Mouse (Mus musculus) neural tube, embryonic 11.5 days (tissue): ENCODE measurements around the gene Olfr105-ps. TPM values are rescaled to one million over a fixed set of nuclear protein-coding genes. Genes with fewer than 3 reads are reported as not detected.

Experiments
- ATAC-seq: fragments of 200-750 bp; cut with Nextera tagmentation; 2 replicates; pipeline ENCODE4 v1.8.0; 2017; ENCODE audit warnings: moderate number of reproducible peaks, mild to moderate bottlenecking, moderate TSS enrichment, moderate library complexity; ENCODE audit not compliant: insufficient read depth, low FRiP score, low TSS enrichment
- DNase-seq: peaks from one replicate; pipeline ENCODE4 v3.0.0-alpha.2; 2015; ENCODE audit warnings: low spot score
- H3K27ac ChIP-seq: fragments of 300-500 bp; sonication (generic); 2 replicates; pipeline ENCODE4 v1.5.1; 2014; ENCODE audit warnings: low read depth, mild to moderate bottlenecking, low read length
- H3K27me3 ChIP-seq: fragments of 300-500 bp; sonication (generic); 2 replicates; pipeline ENCODE4 v1.6.1; 2014; ENCODE audit warnings: mild to moderate bottlenecking, low read length, mixed read lengths; ENCODE audit not compliant: control insufficient read depth, insufficient read depth
- H3K36me3 ChIP-seq: fragments of 300-500 bp; sonication (generic); 2 replicates; pipeline ENCODE4 v1.6.1; 2014; ENCODE audit warnings: mild to moderate bottlenecking, low read length, moderate library complexity, mixed read lengths; ENCODE audit not compliant: control insufficient read depth, insufficient read depth
- H3K4me1 ChIP-seq: fragments of 300-500 bp; sonication (generic); 2 replicates; pipeline ENCODE4 v1.6.1; 2014; ENCODE audit warnings: low read length, mixed read lengths; ENCODE audit not compliant: control insufficient read depth, insufficient read depth
- H3K4me2 ChIP-seq: fragments of 300-500 bp; sonication (generic); 2 replicates; pipeline ENCODE4 v1.6.1; 2014; ENCODE audit warnings: low read depth, mild to moderate bottlenecking, moderate library complexity
- H3K4me3 ChIP-seq: fragments of 300-500 bp; sonication (generic); 2 replicates; pipeline ENCODE4 v1.5.1; 2014; ENCODE audit warnings: low read depth, low read length
- H3K9ac ChIP-seq: fragments of 300-500 bp; sonication (generic); 2 replicates; pipeline ENCODE4 v1.6.1; 2014; ENCODE audit warnings: mild to moderate bottlenecking, low read length
- H3K9me3 ChIP-seq: fragments of 300-500 bp; sonication (generic); 2 replicates; pipeline ENCODE4 v1.6.1; 2016; ENCODE audit warnings: low read length; ENCODE audit not compliant: control insufficient read depth
- whole genome bisulfite sequencing: fragments of 180-500 bp; shearing (Covaris S2); extraction: QIAGEN DNeasy Blood & Tissue Kit; methylation state at CpG from one replicate; pipeline ENCODE4 v1.1.7; 2014; 5-methylcytosine and 5-hydroxymethylcytosine counted together
- polyA plus RNA-seq: library from polyadenylated mRNA; unstranded; fragments of >200 nt; fragmentation: Nextera tagmentation; extraction: Ambion mirVana; gene quantifications from 2 replicates; pipeline ENCODE4 v1.2.1, GENCODE M21; 2014

Olfr105-ps gene
- not detected in 2 replicates for polyA plus RNA-seq

GRCm38 (mm10) chr17:37378733-37379132 lies at the start of gene Olfr105-ps:
Gene Olfr105-ps, plus strand, starts transcription at chr17:37379033.
- H3K27me3 ChIP-seq: no peaks in the 10 kb centered on the region
- H3K9ac ChIP-seq: no peak within 1 kb of the TSS
- no peaks in the 10 kb centered on the region for H3K36me3 ChIP-seq
- no peaks in the 10 kb centered on the region for H3K9me3 ChIP-seq
- no peak within 1 kb of the TSS for H3K27ac ChIP-seq
- DNase-seq (no peak), ATAC-seq (no peak)
- no peak within 1 kb of the TSS for H3K4me2 ChIP-seq
- H3K4me3 ChIP-seq: no peak within 1 kb of the TSS
- H3K4me1 ChIP-seq: no peaks in the 10 kb centered on the region

GRCm38 (mm10) chr17:37339598-37339997 lies 39.2 kb upstream of the Olfr105-ps start, which contains the start of gene Olfr103:
Gene Olfr103, minus strand, starts transcription at chr17:37339698.
- ATAC-seq (no peak), DNase-seq (no peak)
- no peak within 1 kb of the TSS for H3K9ac ChIP-seq
- H3K27me3 ChIP-seq: no peaks in the 10 kb centered on the region
- WGBS: 90% methylated on average over 2 of the region's 2 CpGs
- H3K9me3 ChIP-seq: no peaks in the 10 kb centered on the region
- H3K36me3 ChIP-seq: no peaks in the 10 kb centered on the region
- H3K4me1 ChIP-seq: no peaks in the 10 kb centered on the region
- H3K4me2 ChIP-seq: no peak within 1 kb of the TSS
- H3K4me3 ChIP-seq: no peak within 1 kb of the TSS
- no peak within 1 kb of the TSS for H3K27ac ChIP-seq

- ATAC-seq (no peak), DNase-seq (no peak)
- H3K9me3 ChIP-seq: no peaks in the 10 kb centered on the region
- no peak within 1 kb of the TSS for H3K27ac ChIP-seq
- no peaks in the 10 kb centered on the region for H3K27me3 ChIP-seq
- no peak within 1 kb of the TSS for H3K4me2 ChIP-seq
- H3K36me3 ChIP-seq: no peaks in the 10 kb centered on the region
- H3K4me1 ChIP-seq: no peaks in the 10 kb centered on the region
- no peak within 1 kb of the TSS for H3K9ac ChIP-seq
- H3K4me3 ChIP-seq: no peak within 1 kb of the TSS
These were observed 19.6 kb upstream of the Olfr105-ps start, which contains the start of gene Olfr104-ps for GRCm38 (mm10) chr17:37359282-37359681. Gene Olfr104-ps, plus strand, starts transcription at chr17:37359582.

GRCm38 (mm10) chr17:37390093-37390492 lies 11.3 kb downstream of the Olfr105-ps start, which contains the start of gene Olfr106-ps:
Gene Olfr106-ps, plus strand, starts transcription at chr17:37390393.
- DNase-seq: no peak
- Histone ChIP-seq H3K36me3 (no peaks in the 10 kb centered on the region), H3K27me3 (no peaks in the 10 kb centered on the region), H3K27ac (no peak within 1 kb of the TSS), H3K4me2 (no peak within 1 kb of the TSS), H3K4me1 (no peaks in the 10 kb centered on the region), H3K4me3 (no peak within 1 kb of the TSS), H3K9ac (no peak within 1 kb of the TSS), H3K9me3 (no peaks in the 10 kb centered on the region)
- 78% methylated on average over 1 of the region's 1 CpGs for WGBS
- no peak for ATAC-seq

GRCm38 (mm10) chr17:37398926-37399325 lies 20.1 kb downstream of the Olfr105-ps start, which contains the start of gene Olfr107:
Gene Olfr107, plus strand, starts transcription at chr17:37399226.
- no peak within 1 kb of the TSS for H3K9ac ChIP-seq
- ATAC-seq: no peak

GRCm38 (mm10) chr17:37413380-37413779 lies 34.5 kb downstream of the Olfr105-ps start:
- Histone ChIP-seq H3K36me3 (no peaks in the 10 kb centered on the region), H3K4me2 (no peak overlapping the region), H3K9me3 (no peaks in the 10 kb centered on the region), H3K4me1 (no peaks in the 10 kb centered on the region), H3K9ac (no peak overlapping the region), H3K27ac (no peak overlapping the region), H3K27me3 (no peaks in the 10 kb centered on the region), H3K4me3 (no peak overlapping the region)
- no peak for DNase-seq
- ATAC-seq: no peak

More at GRCm38 (mm10) chr17:37398926-37399325, 20.1 kb downstream of the Olfr105-ps start, which contains the start of gene Olfr107:
- no peaks in the 10 kb centered on the region for H3K4me1 ChIP-seq
- H3K9me3 ChIP-seq: no peaks in the 10 kb centered on the region
- no peaks in the 10 kb centered on the region for H3K27me3 ChIP-seq
- DNase-seq: no peak
- 78% methylated on average over 3 of the region's 3 CpGs for WGBS
- no peak within 1 kb of the TSS for H3K4me2 ChIP-seq
- H3K27ac ChIP-seq: no peak within 1 kb of the TSS
- no peaks in the 10 kb centered on the region for H3K36me3 ChIP-seq
- H3K4me3 ChIP-seq: no peak within 1 kb of the TSS

Other genes with a start within 250 kb of the Olfr105-ps start
- gene Olfr93, start 217.5 kb upstream of the Olfr105-ps start, polyA plus RNA-seq: not detected in 2 replicates
- not detected in 2 replicates for gene Ubd, start 185.1 kb upstream of the Olfr105-ps start, polyA plus RNA-seq
- not detected in 2 replicates for gene Olfr94, start 178.0 kb upstream of the Olfr105-ps start, polyA plus RNA-seq
- gene Olfr95, start 165.9 kb upstream of the Olfr105-ps start, polyA plus RNA-seq: not detected in 2 replicates
- not detected in 2 replicates for gene Olfr96, start 158.9 kb upstream of the Olfr105-ps start, polyA plus RNA-seq
- not detected in 2 replicates for gene Olfr97, start 141.7 kb upstream of the Olfr105-ps start, polyA plus RNA-seq
- not detected in 2 replicates for gene Olfr98, start 115.3 kb upstream of the Olfr105-ps start, polyA plus RNA-seq
- 0.66 and 0.89 TPM in 2 replicates for gene H2-M3, start 108.8 kb upstream of the Olfr105-ps start, polyA plus RNA-seq
- gene Olfr99, start 95.6 kb upstream of the Olfr105-ps start, polyA plus RNA-seq: not detected in 2 replicates
- gene Olfr101, start 74.7 kb upstream of the Olfr105-ps start, polyA plus RNA-seq: not detected in 2 replicates
- gene Olfr102, start 62.0 kb upstream of the Olfr105-ps start, polyA plus RNA-seq: not detected in 2 replicates
- not detected in 2 replicates for gene Olfr103, start 39.3 kb upstream of the Olfr105-ps start, polyA plus RNA-seq
- not detected in 2 replicates for gene Olfr104-ps, start 19.5 kb upstream of the Olfr105-ps start, polyA plus RNA-seq
- not detected in 2 replicates for gene Olfr106-ps, start 11.4 kb downstream of the Olfr105-ps start, polyA plus RNA-seq
- not detected in 2 replicates for gene Olfr107, start 20.2 kb downstream of the Olfr105-ps start, polyA plus RNA-seq
- not detected in 2 replicates for gene Olfr108, start 66.4 kb downstream of the Olfr105-ps start, polyA plus RNA-seq
- not detected in 2 replicates for gene Olfr109, start 79.9 kb downstream of the Olfr105-ps start, polyA plus RNA-seq
- not detected in 2 replicates for gene H2-M2, start 104.5 kb downstream of the Olfr105-ps start, polyA plus RNA-seq
- not detected in 2 replicates for gene Olfr110, start 113.4 kb downstream of the Olfr105-ps start, polyA plus RNA-seq
- gene Olfr111, start 129.0 kb downstream of the Olfr105-ps start, polyA plus RNA-seq: not detected in 2 replicates
- not detected in 2 replicates for gene Olfr112, start 190.4 kb downstream of the Olfr105-ps start, polyA plus RNA-seq
- not detected in 2 replicates for gene Olfr113, start 198.6 kb downstream of the Olfr105-ps start, polyA plus RNA-seq
- not detected in 2 replicates for gene Olfr114, start 213.7 kb downstream of the Olfr105-ps start, polyA plus RNA-seq
- gene Olfr115, start 248.1 kb downstream of the Olfr105-ps start, polyA plus RNA-seq: not detected in 2 replicates
- gene Olfr116, start 248.2 kb downstream of the Olfr105-ps start, polyA plus RNA-seq: not detected in 2 replicates